Mouse (Mus musculus) olfactory bulb, adult 2 months (tissue): Measurements from ENCODE around the gene Wdr38.

ENCODE experiments used
- CTCF ChIP-seq: fragments of 200-500 bp; IDR thresholded peaks from 2 replicates; pipeline ENCODE4 v1.5.1; 2012; ENCODE audit warnings: low read depth, mild to moderate bottlenecking, low read length, moderate library complexity; ENCODE audit not compliant: insufficient read depth
- POLR2A ChIP-seq: fragments of 200-500 bp; IDR thresholded peaks from 2 replicates; pipeline ENCODE4 v1.6.1; 2012; ENCODE audit warnings: mild to moderate bottlenecking, low read depth, low read length, moderate library complexity; ENCODE audit not compliant: insufficient read depth

DNA sequence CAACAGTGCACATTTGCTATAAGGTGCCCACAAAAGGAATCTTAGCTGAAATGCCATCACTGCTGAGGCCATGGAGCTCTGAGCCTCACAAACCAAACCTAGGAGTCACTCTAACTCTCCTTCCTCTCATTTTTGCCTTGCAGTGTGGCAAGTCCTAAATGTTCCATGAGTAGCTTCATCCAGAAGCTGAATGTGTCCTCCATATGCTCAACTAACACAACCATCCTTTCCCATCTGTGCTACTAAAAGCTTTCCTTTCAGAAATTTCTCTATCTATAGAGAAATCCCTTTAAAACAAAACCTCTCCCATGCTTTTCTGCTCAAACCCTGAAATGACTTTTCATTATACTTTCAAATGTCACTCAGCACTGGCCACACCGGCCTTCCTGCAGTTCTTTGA lies 34.3 kb downstream of the Wdr38 start:
- TF ChIP-seq POLR2A: no peak
- TF ChIP-seq CTCF: no peak
